Mouse (Mus musculus): ENCODE measurements around the gene Ktn1. TPM values are rescaled to one million over a fixed set of nuclear protein-coding genes. Genes with fewer than 3 reads are reported as not detected.
A peak's percentile ranks its signal among the peaks of the same experiment; 100 is the strongest.

The Ktn1 gene
- total RNA-seq, 2 experiments from 2014 or later, result 187 to 193 TPM

GRCm38 (mm10) chr14:47748714-47749113 lies 100.5 kb downstream of the Ktn1 start:
- intact Hi-C loops (cut with DNase I), result no loop called here
- no peak for DNase-seq (ENCODE audit: low spot score)

DNA sequence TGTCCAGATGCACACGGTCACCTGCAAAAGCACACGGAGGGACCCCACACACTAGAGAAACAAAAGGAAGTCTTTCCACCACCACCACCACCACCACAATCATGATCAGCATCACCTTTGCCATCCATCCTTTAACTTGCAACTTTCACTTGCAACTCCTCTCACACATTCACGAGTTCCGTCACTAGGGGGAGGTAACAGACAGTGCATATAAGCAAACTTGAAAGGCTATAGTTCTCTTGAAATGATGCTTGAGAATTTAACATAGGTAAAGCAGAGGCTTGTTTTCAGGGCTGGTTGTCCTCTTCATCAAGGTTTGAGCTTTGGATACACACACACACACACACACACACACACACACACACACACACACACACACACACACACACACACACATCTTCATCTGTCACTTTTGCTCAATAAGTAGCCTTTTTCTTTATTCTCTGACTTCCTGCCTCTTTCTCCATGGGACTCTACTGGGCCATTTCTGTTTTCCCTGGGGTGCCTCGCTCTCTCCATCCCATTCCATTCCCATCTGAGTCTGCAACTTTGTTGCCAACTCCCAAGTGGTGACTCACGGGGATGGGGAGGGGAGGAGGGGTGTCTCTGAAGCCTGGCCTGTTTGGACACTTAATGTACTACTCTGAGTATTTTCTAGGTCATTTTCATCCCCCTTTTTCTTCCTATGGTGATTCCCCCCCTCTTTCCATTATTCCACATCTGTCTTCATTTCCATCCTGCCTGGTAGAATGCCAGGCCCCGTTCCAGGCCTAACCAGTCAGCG lies 103.4 kb downstream of the Ktn1 start:
- peak; percentile 35 for DNase-seq (ENCODE audit: low spot score)
- intact Hi-C loops (cut with DNase I), result loop anchor here (2.0 to 5.0 kb wide), 3 partner anchors 371 to 615 kb away; partner anchors contain the start of gene Peli2

GRCm38 (mm10) chr14:47753561-47753960 lies 105.3 kb downstream of the Ktn1 start:
- no peak for DNase-seq (ENCODE audit: low spot score)
- intact Hi-C loops (cut with DNase I), result loop anchor here (5.0 kb wide), 1 partner anchor 369 kb away; the partner anchor contains the start of gene Peli2

GRCm38 (mm10) chr14:47754253-47754897 lies 106.1 kb downstream of the Ktn1 start:
- no peak for DNase-seq (ENCODE audit: low spot score)
- intact Hi-C loops (cut with DNase I), result loop anchor here (5.0 kb wide), 1 partner anchor 368 kb away; the partner anchor contains the start of gene Peli2

GRCm38 (mm10) chr14:47756411-47757065 lies 108.3 kb downstream of the Ktn1 start:
- intact Hi-C loops (cut with DNase I), result no loop called here
- no peak for DNase-seq (ENCODE audit: low spot score)

DNA sequence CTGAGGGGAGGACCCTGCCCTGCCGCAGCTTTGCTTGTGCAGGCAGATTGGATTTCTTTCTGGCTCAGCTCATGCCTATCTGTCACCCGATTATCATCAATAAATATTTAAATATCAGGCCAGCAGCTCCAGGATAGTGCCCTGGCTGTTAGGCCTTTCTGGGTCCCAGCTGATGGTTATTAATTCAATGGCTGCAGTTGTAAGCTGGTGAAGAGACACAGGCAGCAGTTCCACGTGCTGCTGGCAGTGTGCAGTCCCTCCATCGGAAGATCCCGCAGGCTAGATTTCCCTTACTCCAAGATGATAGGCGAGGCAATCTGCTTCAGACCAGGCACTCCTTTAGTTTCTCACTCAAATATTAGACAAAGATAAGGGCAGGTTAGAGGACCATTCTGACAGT lies 116.9 kb downstream of the Ktn1 start:
- intact Hi-C loops (cut with DNase I), result no loop called here
- DNase-seq (ENCODE audit: low spot score), result no peak

DNA sequence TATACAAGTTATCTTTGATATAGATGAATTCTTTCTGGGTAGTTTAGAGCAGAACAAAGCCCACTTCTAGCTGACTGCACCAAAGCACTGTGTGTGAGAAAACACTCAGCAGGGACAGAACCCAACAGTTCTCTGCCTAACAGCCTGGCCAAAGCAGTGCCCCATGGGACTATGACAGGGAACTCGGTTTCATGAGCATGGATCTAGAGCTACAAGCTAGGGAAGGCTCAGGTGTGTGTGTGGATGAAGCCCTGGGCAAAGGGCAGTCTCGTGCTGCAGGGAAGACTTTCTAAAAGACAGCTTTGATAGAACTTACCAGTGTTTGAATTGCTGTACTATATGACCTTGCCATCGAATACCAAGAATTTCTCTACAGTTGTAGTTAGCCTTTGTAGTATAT lies 117.5 kb downstream of the Ktn1 start:
- no peak for DNase-seq (ENCODE audit: low spot score)
- intact Hi-C loops (cut with DNase I), result no loop called here

DNA sequence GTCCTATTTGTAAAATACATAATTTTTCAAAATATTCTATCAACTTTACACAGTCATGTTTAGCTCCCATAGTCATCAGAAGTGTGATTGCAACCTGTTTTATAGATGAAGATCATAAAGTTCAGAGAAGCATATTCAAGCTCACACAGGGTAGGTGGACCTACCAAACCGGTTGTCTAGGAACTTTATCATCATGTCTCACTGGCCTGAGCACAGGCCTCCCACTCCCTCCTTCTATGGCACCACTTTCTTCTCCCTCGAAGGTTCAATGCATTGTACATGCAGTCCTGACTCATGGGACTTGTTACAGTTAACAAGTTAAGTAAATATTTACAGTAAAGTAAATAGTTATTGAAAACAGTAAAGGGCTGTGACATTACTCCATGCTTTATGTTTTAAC lies 118.1 kb downstream of the Ktn1 start:
- no peak for DNase-seq (ENCODE audit: low spot score)
- intact Hi-C loops (cut with DNase I), result no loop called here

DNA sequence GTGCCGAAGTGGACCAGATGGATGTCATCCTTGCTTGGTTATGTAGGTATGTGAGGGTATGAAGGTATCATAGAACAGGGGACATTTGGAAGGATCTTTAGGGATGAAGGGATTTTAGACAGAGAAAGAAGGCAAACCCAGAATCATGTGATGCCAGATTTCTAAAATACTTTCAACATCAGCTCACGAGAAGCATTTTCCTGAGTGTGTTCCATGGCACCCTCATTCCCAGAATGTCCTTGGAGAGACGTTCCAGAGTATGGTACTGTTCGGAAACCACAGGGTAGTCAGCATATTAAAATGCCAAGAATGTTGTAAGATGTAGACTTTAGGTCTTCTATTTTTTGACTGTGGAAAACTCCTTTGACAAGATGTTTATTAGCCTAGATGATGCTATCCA lies 123.2 kb downstream of the Ktn1 start:
- intact Hi-C loops (cut with DNase I), result no loop called here
- DNase-seq (ENCODE audit: low spot score), result no peak

DNA sequence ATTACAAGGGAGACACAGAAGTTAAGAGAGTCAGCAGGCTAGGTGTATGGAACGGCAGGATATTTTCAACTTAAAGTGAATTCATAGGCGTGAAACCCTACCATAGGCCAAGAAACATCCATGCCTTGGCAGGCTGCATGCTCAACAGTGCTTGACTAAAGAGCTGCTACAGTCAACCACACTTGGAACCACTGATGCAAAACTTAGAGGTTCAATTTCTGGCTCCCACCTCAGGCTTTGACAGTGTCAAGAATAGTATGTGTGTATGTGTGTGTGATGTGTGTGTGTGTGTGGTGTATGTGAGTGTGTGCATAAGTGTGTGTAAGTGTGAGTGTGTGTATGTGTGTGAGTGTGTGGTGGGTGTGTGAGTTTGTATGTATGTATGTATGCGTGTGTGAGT lies 127.3 kb downstream of the Ktn1 start:
- no peak for DNase-seq (ENCODE audit: low spot score)
- intact Hi-C loops (cut with DNase I), result no loop called here

GRCm38 (mm10) chr14:47776260-47777035 lies 128.2 kb downstream of the Ktn1 start:
- intact Hi-C loops (cut with DNase I), result no loop called here
- no peak for DNase-seq (ENCODE audit: low spot score)

DNA sequence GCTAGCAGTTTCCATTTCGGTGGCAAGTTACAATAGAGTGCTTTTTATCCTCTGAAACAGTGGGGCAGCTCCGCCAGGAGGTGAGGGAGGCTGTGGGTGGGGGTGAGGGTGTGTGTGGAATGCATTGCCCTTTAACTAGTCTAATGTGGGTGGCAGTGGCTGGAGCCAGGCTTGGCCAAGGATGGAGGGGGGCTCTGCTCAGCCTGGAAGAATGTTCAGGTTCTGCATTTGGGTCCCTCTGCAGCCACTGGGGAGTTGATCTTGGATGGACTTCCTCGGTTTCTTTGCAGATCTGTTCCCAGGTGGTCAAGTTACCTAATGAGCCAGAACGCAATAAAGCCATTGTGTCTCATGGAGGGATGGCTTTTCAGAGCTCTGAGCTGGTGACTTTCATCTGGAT lies 137.9 kb downstream of the Ktn1 start:
- intact Hi-C loops (cut with DNase I), result no loop called here
- DNase-seq (ENCODE audit: low spot score), result no peak

Other genes with a start within 250 kb of the Ktn1 start
- gene Dlgap5, start 230.0 kb upstream of the Ktn1 start, total RNA-seq (2021), result 1 to 10 TPM in 1 of 2 experiments, under 1 TPM in 1; 0.57 to 1.1 TPM
- gene Fbxo34, start 198.0 kb upstream of the Ktn1 start, total RNA-seq (2021), result 10 to 100 TPM; 12.2 to 13.6 TPM
- gene Atg14, start 77.8 kb upstream of the Ktn1 start, total RNA-seq (2021), result 10 to 100 TPM; 10.1 TPM

Data from heart, postnatal 25 days (tissue).